16 mouse cellular contexts compared by ENCODE assay signal in genomic region chr6:97293667-97294569, GRCm38 (mm10). TPM values are rescaled to one million over a fixed set of nuclear protein-coding genes. Genes with fewer than 3 reads are reported as not detected.
A peak's percentile ranks its signal among the peaks of the same experiment; 100 is the strongest.
DNase-seq lines count a peak whose midpoint lies in the region; ATAC-seq and TF ChIP-seq lines count a peak whose summit lies in the region.
"Had no signal": no experiment of that assay in that cellular context is flagged by ENCODE, and none has a peak within 500 bp of the region (broad histone marks: within the 10 kb centered on the region; RNA-seq: fewer than 3 reads in every experiment).

No protein-coding gene starts in this region.

- H3K4me2 ChIP-seq in stomach, postnatal 0 days (replicated peaks; ENCODE audit: low read depth): no peak overlapping the region
- H3K4me2 ChIP-seq: embryonic facial prominence, embryonic 15.5 days; forebrain, embryonic 15.5 days; limb, embryonic 13.5 days; neural tube, embryonic 12.5 days had no signal

- H3K27ac ChIP-seq in stomach, postnatal 0 days (replicated peaks): peak overlapping the region; percentile 82
- H3K27ac ChIP-seq: embryonic facial prominence, embryonic 15.5 days; forebrain, embryonic 15.5 days; limb, embryonic 13.5 days; neural tube, embryonic 12.5 days had no signal

- no peaks in the 10 kb centered on the region for H3K9me3 ChIP-seq in stomach, postnatal 0 days (ENCODE audit: control insufficient read depth, low read length)
- H3K9me3 ChIP-seq: embryonic facial prominence, embryonic 15.5 days; forebrain, embryonic 15.5 days; limb, embryonic 13.5 days; megakaryocyte, embryonic 14.5 days; neural tube, embryonic 12.5 days had no signal

- peak; percentile 92 for ATAC-seq in activated CD4-positive, CD25-positive, alpha-beta regulatory T cell, adult 4 months
- ATAC-seq in stomach, postnatal 0 days (ENCODE audit: low FRiP score, low TSS enrichment): peak; percentile 89
- ATAC-seq: forebrain, embryonic 15.5 days had no signal

- no peak for TF ChIP-seq CTCF in stomach, postnatal 0 days (IDR thresholded peaks at IDR 0.05; ENCODE audit: low read depth)

- peak; percentile 83 for DNase-seq in CD4-positive, CD25-positive, alpha-beta regulatory T cell, adult 2 months (ENCODE audit: low read depth, low spot score)
- peak; percentile 17 for DNase-seq in lung, postnatal 10 days
- peak; percentile 66 for DNase-seq in stomach, postnatal 0 days (ENCODE audit: low spot score)
- no peak for DNase-seq in urinary bladder, postnatal 14 days (ENCODE audit: low spot score)
- no peak for DNase-seq in adrenal gland, adult 18-20 months (ENCODE audit: low spot score in 2 of 2)
- no peak for DNase-seq in frontal cortex, adult 2 months (ENCODE audit: extremely low spot score in 1 of 2, low spot score in 1 of 2)
- DNase-seq: cerebellum, adult 9-10 months; heart, postnatal 36 days had no signal

- H3K9ac ChIP-seq in stomach, postnatal 0 days (ENCODE audit: low read length): no peak overlapping the region
- H3K9ac ChIP-seq: embryonic facial prominence, embryonic 15.5 days; forebrain, embryonic 15.5 days; limb, embryonic 13.5 days; neural tube, embryonic 12.5 days had no signal

- H3K27me3 ChIP-seq in stomach, postnatal 0 days (ENCODE audit: control insufficient read depth, insufficient read depth, low read length): no peaks in the 10 kb centered on the region
- H3K27me3 ChIP-seq: embryonic facial prominence, embryonic 15.5 days; forebrain, embryonic 15.5 days; limb, embryonic 13.5 days; megakaryocyte, embryonic 14.5 days; neural tube, embryonic 12.5 days had no signal

- 58% methylated on average over 12 of the region's 12 CpGs for WGBS in stomach, postnatal 0 days

- H3K36me3 ChIP-seq in stomach, postnatal 0 days (ENCODE audit: control insufficient read depth, insufficient read depth, low read length): peaks cover 9% of the 10 kb centered on the region

- no peak overlapping the region for H3K4me3 ChIP-seq in stomach, postnatal 0 days (ENCODE audit: low read depth, low read length)
- H3K4me3 ChIP-seq: embryonic facial prominence, embryonic 15.5 days; forebrain, embryonic 15.5 days; limb, embryonic 13.5 days; neural tube, embryonic 12.5 days had no signal

- H3K4me1 ChIP-seq in stomach, postnatal 0 days (replicated peaks; ENCODE audit: control insufficient read depth, insufficient read depth): peaks cover 14% of the 10 kb centered on the region; the same call in 1 of the 2 replicates

- TF ChIP-seq EP300 in stomach, postnatal 0 days (optimal IDR thresholded peaks at IDR 0.05): no peak

RNA-seq across cellular contexts. Expression of gene Lmod3, which starts 41.4 kb away (rescaled TPM):
- not detected for polyA plus RNA-seq in activated CD4-positive, CD25-positive, alpha-beta regulatory T cell, adult 4 months (2017; shearing (Covaris generic))
- 0.16 and 0.27 TPM in 2 replicates for polyA plus RNA-seq in stomach, postnatal 0 days (2015; fragmentation: Nextera tagmentation; extraction: Ambion mirVana)
- under 1 TPM in 1 of 2 experiments, not detected in 1; 0.45 TPM for total RNA-seq in adrenal gland, adult 18-20 months (2021)
- polyA plus RNA-seq in frontal cortex, adult 2 months (2012; rRNA removed): 0.15 TPM in 1 of 2 replicates, not detected in the other
- total RNA-seq: layer of hippocampus, postnatal 14 days had no signal
- polyA plus RNA-seq: spleen, adult 2 months had no signal

Comparison
In these comparisons a context has a peak if more than half of its experiments do, and no peak if none do; other contexts are left out.
1. DNase-seq: peak in CD4-positive, CD25-positive, alpha-beta regulatory T cell, adult 2 months (single experiment), lung, postnatal 10 days (single experiment) and stomach, postnatal 0 days (single experiment); none in urinary bladder, postnatal 14 days (single experiment), adrenal gland, adult 18-20 months (0 of 2) and frontal cortex, adult 2 months (0 of 2).